Mouse (Mus musculus): ENCODE results near the gene Zfp804b. TPM values are rescaled to one million over a fixed set of nuclear protein-coding genes. Genes with fewer than 3 reads are reported as not detected.
"Not testable (repeated sequence)": the region's sequence is repeated elsewhere in the genome, so short reads cannot be mapped to it uniquely, and the experiment has no call there.

The Zfp804b gene
- polyA plus RNA-seq (2015; fragmentation: Nextera tagmentation; extraction: Ambion mirVana): 3.3 and 3.6 TPM in 2 replicates

DNA sequence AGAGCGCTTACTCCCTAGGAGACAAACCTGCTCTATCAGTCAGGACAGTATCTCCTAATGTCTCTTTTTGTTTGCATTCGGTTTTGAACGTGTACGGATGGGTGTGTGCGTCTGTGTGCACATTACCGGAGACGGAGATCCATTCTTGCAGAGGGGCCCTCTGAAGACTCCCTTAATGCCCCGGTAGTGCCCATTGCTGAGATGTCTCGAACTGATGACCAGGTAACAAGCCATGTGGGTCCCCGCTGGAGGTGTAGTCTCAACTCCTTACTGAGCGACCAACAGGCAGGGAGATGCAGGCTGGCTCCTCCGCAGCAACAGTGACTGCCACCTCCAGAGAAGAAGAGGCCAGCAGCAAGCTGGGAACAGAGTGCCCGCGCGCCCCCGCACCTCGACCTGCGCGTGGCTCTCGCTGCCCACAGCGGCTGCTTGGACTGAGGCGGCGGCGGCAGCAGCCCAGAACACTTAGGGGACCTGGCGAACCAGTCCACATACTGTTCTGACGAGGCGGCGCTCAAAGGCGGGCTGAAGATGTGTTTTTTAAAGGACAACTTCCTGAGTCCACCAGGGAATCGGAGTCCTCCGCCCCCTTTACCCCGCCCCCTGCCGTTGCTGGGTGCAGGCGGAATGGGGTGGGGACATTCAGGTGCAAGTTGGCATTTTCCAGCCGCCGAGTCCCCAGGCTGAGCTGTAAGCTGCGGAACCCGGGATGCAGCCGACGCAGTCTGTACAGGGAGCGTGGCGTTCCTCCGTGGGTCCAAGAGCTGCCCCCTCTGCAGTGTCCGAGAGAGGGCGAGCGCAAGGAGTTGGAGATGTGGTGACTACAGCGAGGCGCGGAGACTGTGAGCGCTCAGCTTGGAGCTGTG lies at the start of gene Zfp804b:
Zfp804b (minus strand) TSS at position 612 of the 866 bp plus-strand sequence.
- H3K27ac ChIP-seq (ENCODE audit: low read length): peak within 1 kb of the TSS; percentile 72
- under 1% methylated on average over 42 of the region's 50 CpGs for WGBS
- peak within 1 kb of the TSS; percentile 77 for H3K9ac ChIP-seq (ENCODE audit: low read depth, low read length)
- peak; percentile 96 for ATAC-seq
- no peaks in the 10 kb centered on the region for H3K27me3 ChIP-seq (ENCODE audit: control insufficient read depth, insufficient read depth, low read depth, low read length)
- no peaks in the 10 kb centered on the region for H3K36me3 ChIP-seq (ENCODE audit: control insufficient read depth, insufficient read depth, low read length)
- H3K4me3 ChIP-seq (ENCODE audit: low read depth, low read length): peak within 1 kb of the TSS; percentile 73
- peak within 1 kb of the TSS; percentile 84 for H3K4me2 ChIP-seq (ENCODE audit: low read length)
- H3K9me3 ChIP-seq (replicated peaks; ENCODE audit: control insufficient read depth, low read length, poor library complexity, severe bottlenecking): no peaks in the 10 kb centered on the region
- no peaks in the 10 kb centered on the region for H3K4me1 ChIP-seq (ENCODE audit: control insufficient read depth, insufficient read depth, low read length)

DNA sequence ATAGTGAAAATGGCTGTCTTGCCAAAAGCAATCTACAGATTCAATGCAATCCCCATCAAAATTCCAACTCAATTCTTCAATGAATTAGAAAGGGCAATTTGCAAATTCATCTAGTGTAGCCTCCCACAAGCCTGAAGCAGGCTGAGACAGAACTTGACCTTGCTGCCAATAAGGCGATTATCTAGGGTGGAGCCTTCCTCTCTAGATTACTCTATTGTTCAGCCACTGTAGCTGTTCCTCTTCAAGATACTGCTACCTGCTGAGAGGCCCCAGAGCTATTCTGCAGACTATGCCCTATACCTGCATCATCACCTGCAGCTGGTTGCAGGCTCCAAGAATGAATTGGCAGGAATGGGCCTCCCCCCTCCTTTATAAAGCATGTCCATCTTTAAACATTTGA lies 20.1 kb upstream of the Zfp804b start:
- not testable (repeated sequence) for ATAC-seq; H3K9ac ChIP-seq (ENCODE audit: low read depth, low read length); H3K4me1 ChIP-seq (ENCODE audit: control insufficient read depth, insufficient read depth, low read length); H3K4me3 ChIP-seq (ENCODE audit: low read depth, low read length); H3K4me2 ChIP-seq (ENCODE audit: low read length); H3K36me3 ChIP-seq (ENCODE audit: control insufficient read depth, insufficient read depth, low read length); H3K9me3 ChIP-seq (replicated peaks; ENCODE audit: control insufficient read depth, low read length, poor library complexity, severe bottlenecking); H3K27ac ChIP-seq (ENCODE audit: low read length); H3K27me3 ChIP-seq (ENCODE audit: control insufficient read depth, insufficient read depth, low read depth, low read length)
- 96% methylated on average over 1 of the region's 1 CpGs for WGBS

DNA sequence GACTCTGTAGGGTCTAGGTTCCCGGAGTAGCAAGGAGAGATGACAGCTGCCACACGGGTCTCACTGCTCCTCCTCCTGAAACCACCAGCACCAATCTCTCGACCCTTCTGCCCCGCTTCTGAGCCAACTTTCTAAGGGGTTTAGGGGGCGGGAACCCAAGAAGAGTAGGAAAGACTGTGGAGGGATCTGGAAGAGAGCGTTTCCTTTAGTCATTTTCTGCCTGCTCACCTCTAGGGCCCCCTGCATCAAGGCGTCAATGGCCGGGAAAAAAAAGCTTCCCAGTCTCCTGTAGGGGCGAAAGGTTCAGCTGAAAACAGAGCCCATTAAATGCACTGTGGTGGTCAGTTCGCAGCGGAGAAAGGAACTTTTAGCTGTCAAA lies 444 bp upstream of the Zfp804b start:
- H3K9ac ChIP-seq (ENCODE audit: low read depth, low read length): peak overlapping the region; percentile 77
- ATAC-seq: peak; percentile 63; the same call in 1 of the 2 replicates
- H3K4me2 ChIP-seq (ENCODE audit: low read length): peak overlapping the region; percentile 84
- H3K27ac ChIP-seq (ENCODE audit: low read length): peak overlapping the region; percentile 72
- H3K36me3 ChIP-seq (ENCODE audit: control insufficient read depth, insufficient read depth, low read length): no peaks in the 10 kb centered on the region
- under 1% methylated on average over 11 of the region's 11 CpGs for WGBS
- H3K4me1 ChIP-seq (ENCODE audit: control insufficient read depth, insufficient read depth, low read length): no peaks in the 10 kb centered on the region
- H3K27me3 ChIP-seq (ENCODE audit: control insufficient read depth, insufficient read depth, low read depth, low read length): no peaks in the 10 kb centered on the region
- H3K9me3 ChIP-seq (replicated peaks; ENCODE audit: control insufficient read depth, low read length, poor library complexity, severe bottlenecking): no peaks in the 10 kb centered on the region
- H3K4me3 ChIP-seq (ENCODE audit: low read depth, low read length): peak overlapping the region; percentile 73

DNA sequence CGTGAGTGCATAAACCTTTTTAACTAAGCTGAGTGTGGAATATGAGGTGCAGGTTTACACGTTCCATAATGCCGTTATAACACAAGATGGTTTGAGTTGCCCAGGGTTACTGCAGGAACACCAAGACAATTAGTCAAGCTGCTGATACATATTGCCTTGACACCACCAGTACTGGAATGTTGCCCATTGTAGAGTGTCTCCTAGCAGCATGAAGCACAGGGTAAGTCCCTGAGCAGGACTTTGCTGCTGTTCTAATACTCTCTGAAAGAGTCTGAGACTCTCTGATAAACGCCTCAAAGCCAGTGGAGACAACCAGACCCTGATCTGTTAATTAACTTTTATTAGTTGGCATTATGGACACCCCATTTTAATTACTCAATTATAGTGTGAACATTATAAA lies 19.0 kb downstream of the Zfp804b start:
- H3K9ac ChIP-seq (ENCODE audit: low read depth, low read length): no peak overlapping the region
- ATAC-seq: peak; percentile 72
- no peak overlapping the region for H3K4me3 ChIP-seq (ENCODE audit: low read depth, low read length)
- no peaks in the 10 kb centered on the region for H3K36me3 ChIP-seq (ENCODE audit: control insufficient read depth, insufficient read depth, low read length)
- H3K4me1 ChIP-seq (ENCODE audit: control insufficient read depth, insufficient read depth, low read length): no peaks in the 10 kb centered on the region; the same call in 1 of the 2 replicates
- WGBS: 67% methylated on average over 4 of the region's 4 CpGs
- H3K4me2 ChIP-seq (ENCODE audit: low read length): no peak overlapping the region
- no peaks in the 10 kb centered on the region for H3K9me3 ChIP-seq (replicated peaks; ENCODE audit: control insufficient read depth, low read length, poor library complexity, severe bottlenecking)
- no peak overlapping the region for H3K27ac ChIP-seq (ENCODE audit: low read length)
- H3K27me3 ChIP-seq (ENCODE audit: control insufficient read depth, insufficient read depth, low read depth, low read length): no peaks in the 10 kb centered on the region

DNA sequence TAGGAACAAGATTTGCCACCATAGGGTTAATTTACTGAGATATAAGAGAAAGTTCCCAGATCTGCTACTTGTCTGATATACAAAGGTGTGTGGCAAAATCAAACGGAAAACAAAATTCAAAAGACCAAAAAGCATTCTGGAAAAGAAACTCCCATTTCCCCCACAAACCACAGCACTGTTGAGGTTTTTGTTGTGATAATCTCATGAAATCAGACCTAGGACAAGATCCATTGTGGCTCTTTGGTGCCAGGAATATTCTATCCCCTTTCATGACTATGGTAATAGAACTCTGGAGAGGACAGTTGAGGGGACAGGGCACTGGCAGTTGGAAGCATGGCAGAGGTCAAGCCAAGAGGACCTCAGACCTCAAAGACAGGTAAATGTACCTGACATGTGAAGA lies 40.7 kb downstream of the Zfp804b start, which contains the start of gene Tex47:
Tex47 (plus strand) TSS at position 301 of the 400 bp plus-strand sequence.
- no peaks in the 10 kb centered on the region for H3K36me3 ChIP-seq (ENCODE audit: control insufficient read depth, insufficient read depth, low read length)
- H3K9ac ChIP-seq (ENCODE audit: low read depth, low read length): no peak within 1 kb of the TSS
- no peaks in the 10 kb centered on the region for H3K4me1 ChIP-seq (ENCODE audit: control insufficient read depth, insufficient read depth, low read length)
- no peak within 1 kb of the TSS for H3K27ac ChIP-seq (ENCODE audit: low read length)
- no peak for ATAC-seq
- H3K4me2 ChIP-seq (ENCODE audit: low read length): no peak within 1 kb of the TSS
- no peak within 1 kb of the TSS for H3K4me3 ChIP-seq (ENCODE audit: low read depth, low read length)
- H3K9me3 ChIP-seq (replicated peaks; ENCODE audit: control insufficient read depth, low read length, poor library complexity, severe bottlenecking): no peaks in the 10 kb centered on the region
- H3K27me3 ChIP-seq (ENCODE audit: control insufficient read depth, insufficient read depth, low read depth, low read length): no peaks in the 10 kb centered on the region
- WGBS: 92% methylated on average over 1 of the region's 1 CpGs

DNA sequence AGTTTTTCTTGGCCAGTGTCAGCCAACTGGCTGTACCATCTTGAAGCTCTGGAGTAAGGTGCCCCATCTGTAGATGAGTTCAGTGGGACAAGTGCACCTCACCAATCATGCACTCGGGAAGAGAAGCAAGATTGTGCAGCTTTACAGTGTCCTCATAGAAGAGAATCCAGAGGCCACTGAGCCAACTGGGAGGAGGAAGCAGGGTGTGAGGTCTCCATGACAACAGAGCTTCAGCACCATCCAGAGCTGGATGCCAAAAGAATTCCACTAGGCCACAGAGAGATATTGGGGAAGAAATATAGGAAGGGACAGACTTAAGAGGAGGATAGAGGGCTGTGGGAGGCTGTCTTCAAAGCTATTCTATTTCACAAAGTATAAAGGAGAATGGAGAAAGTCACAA lies 41.6 kb downstream of the Zfp804b start:
- Histone ChIP-seq H3K4me1 (ENCODE audit: control insufficient read depth, insufficient read depth, low read length) (no peaks in the 10 kb centered on the region), H3K27ac (ENCODE audit: low read length) (no peak overlapping the region), H3K9ac (ENCODE audit: low read depth, low read length) (no peak overlapping the region), H3K4me2 (ENCODE audit: low read length) (no peak overlapping the region), H3K4me3 (ENCODE audit: low read depth, low read length) (no peak overlapping the region), H3K9me3 (replicated peaks; ENCODE audit: control insufficient read depth, low read length, poor library complexity, severe bottlenecking) (no peaks in the 10 kb centered on the region), H3K27me3 (ENCODE audit: control insufficient read depth, insufficient read depth, low read depth, low read length) (no peaks in the 10 kb centered on the region), H3K36me3 (ENCODE audit: control insufficient read depth, insufficient read depth, low read length) (no peaks in the 10 kb centered on the region)
- WGBS: 41% methylated on average over 1 of the region's 1 CpGs
- 0 out of 2 replicates have a peak, but pooled peaks have one; percentile 45 for ATAC-seq

DNA sequence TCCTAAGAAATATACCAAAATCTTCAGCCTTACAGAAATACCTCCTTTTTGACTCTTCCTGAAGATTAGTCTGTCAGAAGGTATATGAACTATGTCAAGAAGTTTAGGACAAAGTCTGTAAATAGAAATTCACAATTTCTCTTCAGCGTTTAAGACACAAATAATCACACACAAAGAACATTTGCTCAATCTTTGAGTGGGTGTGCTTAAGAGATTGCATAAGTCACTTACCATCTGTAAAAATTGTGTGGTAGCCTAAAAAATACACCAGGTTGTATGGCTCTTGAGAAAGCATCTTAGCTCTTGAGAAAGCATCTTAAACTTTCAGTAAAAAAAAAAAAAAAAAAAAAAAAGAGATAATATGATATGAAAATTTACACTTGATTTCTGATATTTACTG lies 60.2 kb downstream of the Zfp804b start:
- H3K9ac ChIP-seq (ENCODE audit: low read depth, low read length): no peak overlapping the region
- no peaks in the 10 kb centered on the region for H3K27me3 ChIP-seq (ENCODE audit: control insufficient read depth, insufficient read depth, low read depth, low read length)
- H3K4me3 ChIP-seq (ENCODE audit: low read depth, low read length): no peak overlapping the region
- WGBS: 98% methylated on average over 1 of the region's 1 CpGs
- no peak overlapping the region for H3K27ac ChIP-seq (ENCODE audit: low read length)
- no peaks in the 10 kb centered on the region for H3K36me3 ChIP-seq (ENCODE audit: control insufficient read depth, insufficient read depth, low read length)
- H3K4me2 ChIP-seq (ENCODE audit: low read length): no peak overlapping the region
- no peaks in the 10 kb centered on the region for H3K9me3 ChIP-seq (replicated peaks; ENCODE audit: control insufficient read depth, low read length, poor library complexity, severe bottlenecking)
- no peak for ATAC-seq
- H3K4me1 ChIP-seq (ENCODE audit: control insufficient read depth, insufficient read depth, low read length): no peaks in the 10 kb centered on the region

DNA sequence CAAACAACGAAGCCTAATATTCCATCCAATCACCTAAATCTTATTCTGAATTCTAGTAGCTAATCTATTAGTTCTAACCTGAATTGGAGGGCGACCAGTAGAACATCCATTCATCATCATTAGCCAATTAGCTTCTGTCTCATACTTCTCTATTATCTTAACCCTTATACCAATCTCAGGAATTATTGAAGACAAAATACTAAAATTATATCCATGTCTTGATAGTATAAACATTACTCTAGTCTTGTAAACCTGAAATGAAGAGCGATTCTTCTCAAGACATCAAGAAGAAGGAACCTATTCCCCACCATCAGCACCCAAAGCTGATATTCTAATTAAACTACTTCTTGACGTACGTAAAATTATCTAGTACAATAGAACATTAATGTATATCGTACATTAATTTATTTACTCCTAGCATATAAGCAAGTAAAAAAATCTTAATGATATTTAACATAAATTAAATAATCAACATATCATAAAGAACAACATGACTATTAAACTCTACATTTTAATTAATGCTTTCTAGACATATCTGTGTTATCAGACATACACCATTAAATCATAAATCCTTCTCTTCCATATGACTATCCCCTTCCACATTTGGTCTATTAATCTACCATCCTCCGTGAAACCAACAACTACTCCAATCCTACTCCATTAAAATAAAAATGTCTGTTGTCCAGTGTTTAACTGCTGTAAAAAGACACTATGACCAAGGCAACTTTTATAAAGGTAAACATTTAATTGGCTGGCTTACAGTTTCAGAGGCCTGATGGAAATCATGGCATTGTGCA lies 67.7 kb downstream of the Zfp804b start:
- H3K27ac ChIP-seq (ENCODE audit: low read length): no peak overlapping the region
- no peak overlapping the region for H3K4me3 ChIP-seq (ENCODE audit: low read depth, low read length)
- 92% methylated on average over 7 of the region's 7 CpGs for WGBS
- no peaks in the 10 kb centered on the region for H3K4me1 ChIP-seq (ENCODE audit: control insufficient read depth, insufficient read depth, low read length)
- H3K27me3 ChIP-seq (ENCODE audit: control insufficient read depth, insufficient read depth, low read depth, low read length): no peaks in the 10 kb centered on the region
- no peaks in the 10 kb centered on the region for H3K36me3 ChIP-seq (ENCODE audit: control insufficient read depth, insufficient read depth, low read length)
- H3K9me3 ChIP-seq (replicated peaks; ENCODE audit: control insufficient read depth, low read length, poor library complexity, severe bottlenecking): no peaks in the 10 kb centered on the region
- H3K4me2 ChIP-seq (ENCODE audit: low read length): no peak overlapping the region
- H3K9ac ChIP-seq (ENCODE audit: low read depth, low read length): no peak overlapping the region
- no peak for ATAC-seq

DNA sequence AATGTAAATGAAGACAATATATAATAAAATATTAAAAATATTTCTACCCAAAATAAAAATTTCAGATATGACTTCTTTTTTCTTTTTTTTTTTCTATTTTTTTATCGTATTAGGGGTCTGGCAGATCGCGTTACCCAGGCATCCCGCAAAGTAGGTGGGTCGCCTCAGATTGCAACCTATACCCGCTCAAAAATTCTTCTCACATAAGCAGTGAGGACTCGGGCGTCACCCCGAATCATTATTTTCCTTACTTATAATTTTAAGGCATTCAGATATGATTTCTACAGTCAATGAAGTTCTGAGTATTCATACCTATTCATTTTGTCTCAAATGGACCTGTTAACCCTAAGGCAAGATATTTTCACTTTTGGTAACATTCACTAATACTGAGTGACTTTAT lies 167.0 kb downstream of the Zfp804b start:
- Histone ChIP-seq H3K9ac (ENCODE audit: low read depth, low read length) (no peak overlapping the region), H3K36me3 (ENCODE audit: control insufficient read depth, insufficient read depth, low read length) (no peaks in the 10 kb centered on the region), H3K4me2 (ENCODE audit: low read length) (no peak overlapping the region), H3K4me3 (ENCODE audit: low read depth, low read length) (no peak overlapping the region), H3K9me3 (replicated peaks; ENCODE audit: control insufficient read depth, low read length, poor library complexity, severe bottlenecking) (no peaks in the 10 kb centered on the region), H3K4me1 (ENCODE audit: control insufficient read depth, insufficient read depth, low read length) (no peaks in the 10 kb centered on the region), H3K27me3 (ENCODE audit: control insufficient read depth, insufficient read depth, low read depth, low read length) (no peaks in the 10 kb centered on the region), H3K27ac (ENCODE audit: low read length) (no peak overlapping the region)
- no peak for ATAC-seq
- 96% methylated on average over 9 of the region's 9 CpGs for WGBS
